Mouse (Mus musculus) bone marrow macrophage, adult 2 months (primary cell): ENCODE results near the gene Slc6a12. TPM values are rescaled to one million over a fixed set of nuclear protein-coding genes. Genes with fewer than 3 reads are reported as not detected.

Source experiments
- H3K27ac ChIP-seq: 2 replicates; pipeline ENCODE4 v1.5.1; 2012; ENCODE audit warnings: low read depth, low read length; ENCODE audit not compliant: insufficient read depth
- H3K4me1 ChIP-seq: 2 replicates; pipeline ENCODE4 v1.6.1; 2012; ENCODE audit warnings: low read length; ENCODE audit not compliant: control insufficient read depth, insufficient read depth
- H3K4me3 ChIP-seq: 2 replicates; pipeline ENCODE4 v1.5.1; 2012; ENCODE audit warnings: mild to moderate bottlenecking, low read length, moderate library complexity; ENCODE audit not compliant: insufficient read depth
- CTCF ChIP-seq: IDR thresholded peaks from 2 replicates; pipeline ENCODE4 v1.5.1; 2012; ENCODE audit warnings: low read depth, mild to moderate bottlenecking, low read length, moderate library complexity
- POLR2A ChIP-seq: IDR thresholded peaks from 2 replicates; pipeline ENCODE4 v1.6.1; 2012; ENCODE audit warnings: mild to moderate bottlenecking, low read depth, low read length, borderline replicate concordance
- polyA plus RNA-seq: library from polyadenylated mRNA; stranded (reverse); fragments of >200 nt; gene quantifications from 2 replicates; pipeline ENCODE4 v1.2.4, GENCODE M21; 2012; ENCODE audit not compliant: missing spikeins, insufficient read depth, insufficient read length

Gene Slc6a12
- 20.5 and 25.7 TPM in 2 replicates for polyA plus RNA-seq

DNA sequence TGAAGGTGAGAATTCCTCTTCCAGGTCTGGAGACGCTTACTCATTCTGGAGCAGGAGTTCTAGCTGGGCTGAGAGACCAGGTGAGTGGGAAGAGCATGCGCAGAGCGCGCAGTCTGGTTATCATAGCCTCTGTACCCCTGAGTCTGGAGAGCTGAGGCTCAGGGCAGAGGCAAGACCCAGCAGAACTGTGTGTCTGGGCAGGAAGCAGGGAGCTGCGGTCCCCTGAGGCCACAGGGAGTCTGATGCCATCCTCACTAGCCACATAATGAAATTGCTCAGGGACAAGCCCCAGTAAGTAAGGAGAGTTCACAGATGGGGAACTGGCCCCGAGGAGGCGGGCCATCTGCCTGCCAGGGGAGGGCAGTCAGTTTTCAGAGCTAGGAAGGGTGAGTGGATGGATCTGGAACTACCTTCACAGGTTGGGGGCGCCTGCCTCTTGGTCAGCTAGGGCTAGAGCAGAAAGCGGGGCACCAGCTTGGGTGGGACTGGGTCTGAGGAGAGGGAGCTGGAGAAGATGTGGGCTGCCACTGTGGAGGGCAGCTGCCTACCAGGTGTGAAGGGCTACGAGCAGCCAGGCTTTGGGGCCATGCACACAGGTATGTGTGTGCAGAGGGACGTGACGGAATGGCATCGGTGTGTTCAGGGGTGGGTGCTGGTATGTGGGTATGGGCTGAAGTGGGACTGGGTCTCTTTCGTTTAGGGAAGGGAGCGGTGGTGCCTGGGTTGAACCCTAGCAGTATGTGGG, at the start of gene Slc6a12:
TSS of gene Slc6a12 (plus strand) at position 51 of the 745 bp plus-strand sequence.
- TF ChIP-seq CTCF = no peak
- Histone ChIP-seq H3K4me1 (peaks cover 70% of the 10 kb centered on the region), H3K4me3 (peak within 1 kb of the TSS; percentile 57), H3K27ac (peak within 1 kb of the TSS; percentile 91)

DNA sequence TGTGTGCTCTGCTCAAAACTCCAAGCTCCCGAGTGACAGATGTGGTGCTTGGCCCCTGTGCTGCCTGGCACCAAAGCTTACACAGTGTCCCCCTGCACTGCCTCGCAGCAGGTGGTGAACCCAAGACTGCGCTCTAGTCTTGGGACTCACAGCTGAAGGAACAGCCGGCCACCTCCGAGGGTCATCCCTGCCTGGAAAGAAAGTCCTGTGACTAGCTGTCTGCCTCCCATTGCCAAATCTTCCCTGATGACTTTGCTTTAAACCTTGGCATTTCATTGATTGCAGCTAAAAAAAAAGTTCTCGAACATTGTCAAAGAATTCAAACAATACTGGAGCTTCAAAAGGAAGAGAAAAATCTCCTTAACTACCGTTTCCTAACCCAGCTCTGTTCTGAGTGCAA, 43.6 kb upstream of the Slc6a12 start:
- H3K4me1 ChIP-seq = no peaks in the 10 kb centered on the region
- TF ChIP-seq POLR2A (no peak), CTCF (no peak)
- H3K27ac ChIP-seq = no peak overlapping the region
- H3K4me3 ChIP-seq = no peak overlapping the region

DNA sequence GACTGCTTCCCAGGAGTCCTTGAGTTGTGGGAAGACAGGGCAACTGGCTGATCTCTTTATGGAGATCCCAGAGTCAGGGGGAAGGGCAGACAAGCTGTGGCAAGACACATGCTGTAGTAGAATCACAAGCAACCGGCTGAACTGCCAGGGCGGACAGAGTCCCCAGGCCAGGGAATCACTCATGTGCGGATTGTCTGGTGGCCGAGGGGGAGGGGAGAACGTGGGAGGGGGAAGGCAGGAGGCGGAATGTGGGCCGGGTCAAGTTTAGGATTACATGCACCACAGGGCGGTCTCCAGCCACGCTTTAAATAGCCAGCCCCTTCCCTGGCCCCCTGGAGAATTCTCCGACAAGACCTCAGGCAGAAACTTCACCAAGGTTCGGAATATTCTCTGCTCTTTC, 42.9 kb upstream of the Slc6a12 start, which contains the start of gene Slc6a13:
TSS of gene Slc6a13 (plus strand) at position 274 of the 400 bp plus-strand sequence.
- TF ChIP-seq CTCF = no peak
- TF ChIP-seq POLR2A = no peak
- Histone ChIP-seq H3K27ac (no peak within 1 kb of the TSS), H3K4me1 (no peaks in the 10 kb centered on the region), H3K4me3 (no peak within 1 kb of the TSS)

DNA sequence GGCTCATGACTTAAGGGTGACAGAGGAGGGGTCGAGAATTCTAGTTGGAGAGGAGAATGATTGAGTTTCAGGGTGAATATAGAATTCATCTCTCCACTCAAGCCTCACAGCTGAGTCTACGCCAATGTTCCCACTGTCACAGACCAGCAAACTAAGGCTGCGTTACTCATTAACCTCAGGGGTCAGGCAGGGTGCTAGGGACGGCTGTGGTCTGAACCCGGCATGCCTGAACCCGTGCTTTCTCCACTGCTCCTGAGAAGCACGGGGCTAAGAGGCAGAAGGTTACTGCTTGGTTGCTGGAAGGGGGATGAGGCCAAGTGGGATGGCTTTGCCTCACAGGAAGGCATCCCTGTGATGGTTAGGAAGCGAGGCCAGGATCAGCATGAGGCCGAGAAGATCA, 42.4 kb upstream of the Slc6a12 start:
- Histone ChIP-seq H3K4me3 (no peak overlapping the region), H3K4me1 (no peaks in the 10 kb centered on the region), H3K27ac (no peak overlapping the region)
- TF ChIP-seq POLR2A (no peak), CTCF (no peak)

DNA sequence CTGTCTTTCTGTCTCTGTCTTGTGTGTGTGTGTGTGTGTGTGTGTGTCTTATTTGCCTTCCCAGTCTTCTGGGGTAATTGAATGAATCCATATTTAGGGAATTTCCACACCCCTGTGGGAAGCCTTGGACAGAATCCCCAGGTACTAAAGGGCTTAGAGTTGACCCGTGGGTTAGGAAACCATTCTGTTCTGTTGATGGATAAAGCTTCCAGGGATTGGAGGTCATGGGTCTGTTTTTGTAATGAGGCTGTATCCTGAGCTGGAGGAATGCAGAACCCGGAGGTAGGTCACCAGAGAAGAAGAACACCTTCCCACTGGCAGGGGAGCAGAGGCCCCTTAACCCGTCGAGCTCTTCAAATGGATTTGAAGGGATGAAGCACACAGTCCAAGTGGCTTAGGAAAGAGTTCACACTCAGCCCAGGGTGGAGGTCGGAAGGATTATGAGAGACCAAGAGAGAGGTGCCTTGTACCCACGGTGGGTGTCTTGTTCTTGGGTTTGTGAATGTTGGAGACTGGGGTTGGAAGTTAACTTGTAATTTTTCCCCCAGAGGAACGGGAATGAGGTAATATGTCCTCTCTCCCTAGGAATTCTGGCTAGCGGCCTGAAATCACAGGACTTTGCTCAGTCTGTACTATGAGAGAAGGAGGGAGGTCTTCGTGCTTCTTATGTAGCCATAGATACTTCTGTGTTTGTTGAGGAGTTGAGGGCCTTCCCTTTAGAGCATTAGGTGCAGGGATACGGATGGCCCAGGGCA, 39.2 kb upstream of the Slc6a12 start:
- TF ChIP-seq POLR2A = no peak
- TF ChIP-seq CTCF = no peak
- H3K4me1 ChIP-seq = no peaks in the 10 kb centered on the region
- H3K27ac ChIP-seq = no peak overlapping the region
- no peak overlapping the region for H3K4me3 ChIP-seq

DNA sequence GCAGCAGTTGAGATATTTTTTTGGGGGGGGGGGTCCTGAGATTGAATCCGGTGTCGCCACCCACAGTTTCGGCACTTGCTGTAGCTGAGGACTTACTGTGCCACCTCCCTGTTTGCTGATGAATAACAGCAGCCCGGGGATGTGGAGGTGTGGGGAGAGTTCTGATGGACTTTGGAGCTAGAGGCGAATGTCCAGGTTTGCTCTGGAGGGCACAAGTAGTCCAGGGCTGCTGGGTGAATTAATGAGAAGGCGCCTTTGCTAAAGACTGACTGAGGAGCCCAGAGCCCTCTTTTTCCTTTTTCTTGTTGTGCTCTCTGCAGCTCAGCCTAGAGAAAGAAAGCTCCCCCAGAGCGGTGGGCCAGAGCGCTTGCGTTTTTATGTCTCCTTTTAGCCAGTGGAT, 38.2 kb upstream of the Slc6a12 start:
- TF ChIP-seq CTCF (no peak), POLR2A (no peak)
- H3K4me3 ChIP-seq = no peak overlapping the region
- no peak overlapping the region for H3K27ac ChIP-seq
- H3K4me1 ChIP-seq = no peaks in the 10 kb centered on the region

DNA sequence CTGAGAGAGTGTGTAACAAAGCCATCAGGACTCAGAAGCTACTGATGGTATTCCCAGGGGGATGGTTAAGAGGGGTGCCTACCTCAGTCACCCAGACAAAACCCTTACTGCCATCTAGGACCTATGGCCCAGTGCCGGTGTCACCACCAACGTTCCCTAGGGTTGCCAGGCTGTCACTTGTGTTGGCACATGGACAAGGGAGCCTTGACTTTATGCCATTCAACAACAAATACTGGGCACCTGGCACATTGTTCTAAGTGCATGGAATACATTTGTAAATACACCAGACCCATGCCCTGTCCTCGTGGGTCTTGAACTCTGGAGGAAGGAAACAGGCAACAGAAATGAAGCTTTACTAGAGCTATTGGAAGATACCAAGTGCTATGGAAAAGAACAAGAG, 37.3 kb upstream of the Slc6a12 start:
- H3K4me3 ChIP-seq = no peak overlapping the region
- no peak overlapping the region for H3K27ac ChIP-seq
- TF ChIP-seq POLR2A (no peak), CTCF (no peak)
- no peaks in the 10 kb centered on the region for H3K4me1 ChIP-seq

DNA sequence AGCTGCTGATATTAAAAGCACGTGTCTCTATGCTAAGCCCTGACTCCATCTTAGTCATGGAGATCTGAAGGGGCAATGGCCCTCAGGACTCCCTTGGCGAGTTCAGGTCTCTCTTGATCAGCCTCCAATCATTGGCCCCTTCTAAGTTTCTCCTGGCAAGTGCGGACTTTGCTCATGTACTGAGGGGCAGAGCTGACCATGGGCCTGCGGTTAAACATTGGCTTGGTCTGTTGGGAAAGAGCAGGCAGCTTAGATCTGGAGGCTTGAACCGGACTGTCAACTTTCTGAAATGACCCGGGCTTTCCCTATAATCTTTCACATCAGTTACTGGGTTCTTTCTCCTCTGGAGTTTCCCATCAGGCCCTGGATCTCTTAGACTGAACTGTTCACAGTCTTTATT, 31.9 kb upstream of the Slc6a12 start:
- Histone ChIP-seq H3K4me1 (no peaks in the 10 kb centered on the region), H3K4me3 (no peak overlapping the region), H3K27ac (no peak overlapping the region)
- TF ChIP-seq CTCF (no peak), POLR2A (no peak)

DNA sequence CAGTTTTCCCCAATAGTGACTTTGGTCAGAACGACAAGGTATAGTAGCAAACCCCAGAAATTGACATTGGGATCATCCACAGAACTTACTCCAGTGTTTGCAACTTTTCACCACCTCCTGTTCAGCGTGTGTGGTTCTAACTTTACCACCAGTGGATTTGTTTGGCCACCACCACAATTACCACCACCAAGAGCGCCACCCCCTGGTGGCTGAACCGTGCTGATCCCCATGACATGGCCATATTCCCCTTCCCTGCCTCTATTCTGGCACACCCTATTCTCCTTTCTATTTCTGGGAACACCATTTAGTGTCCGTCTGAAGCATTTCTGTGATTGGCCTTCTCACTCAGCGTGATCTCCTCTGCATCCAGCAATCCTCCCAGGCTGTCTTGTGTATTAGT, 23.8 kb upstream of the Slc6a12 start:
- TF ChIP-seq POLR2A (no peak), CTCF (no peak)
- Histone ChIP-seq H3K4me3 (no peak overlapping the region), H3K4me1 (no peaks in the 10 kb centered on the region), H3K27ac (no peak overlapping the region)
